In genomic region chr7:63888674-63889073, GRCm38 (mm10) we compare ENCODE assay signal across 26 mouse cellular contexts. TPM values are rescaled to one million over a fixed set of nuclear protein-coding genes. Genes with fewer than 3 reads are reported as not detected.
A peak's percentile ranks its signal among the peaks of the same experiment; 100 is the strongest.
DNase-seq lines count a peak whose midpoint lies in the region; TF ChIP-seq lines count a peak whose summit lies in the region.
"Had no signal": no experiment of that assay in that cellular context is flagged by ENCODE, and none has a peak within 500 bp of the region (broad histone marks: within the 10 kb centered on the region; RNA-seq: fewer than 3 reads in every experiment).

No protein-coding gene starts in this region.

- TF ChIP-seq CTCF in layer of hippocampus, adult 2 months (conservative IDR thresholded peaks at IDR 0.05) = no peak
- TF ChIP-seq CTCF in embryonic fibroblast, embryonic 13.5 days (IDR thresholded peaks at IDR 0.05; ENCODE audit: borderline replicate concordance, insufficient read depth, low read length) = no peak

- peaks cover 13% of the 10 kb centered on the region for H3K4me1 ChIP-seq in embryonic fibroblast, embryonic 13.5 days (ENCODE audit: control insufficient read depth, insufficient read depth, low read length)
- H3K4me1 ChIP-seq: intestine, embryonic 15.5 days had no signal

- peak; percentile 48 for DNase-seq in cerebellum, adult 11-12 months
- no peak for DNase-seq in cerebellum, postnatal 10 days
- DNase-seq in heart, adult 11 months = peak; percentile 89
- DNase-seq in heart, postnatal 4 days = no peak
- no peak for DNase-seq in layer of hippocampus, adult 2 months (ENCODE audit: low spot score in 2 of 2)
- DNase-seq in layer of hippocampus, adult 8-10 months (ENCODE audit: low spot score in 2 of 2) = no peak
- DNase-seq in B cell, adult 2 months = no peak
- DNase-seq: adrenal gland, postnatal 14 days; cerebellum, adult 8-10 months; embryo, embryonic 11 days; gastrocnemius, postnatal 25 days; kidney, adult 18-20 months had no signal

- peak overlapping the region; percentile 57; the same call in 1 of the 2 replicates for H3K27ac ChIP-seq in layer of hippocampus, adult 2 months
- peak overlapping the region; percentile 57; the same call in 1 of the 2 replicates for H3K27ac ChIP-seq in embryonic fibroblast, embryonic 13.5 days (ENCODE audit: insufficient read depth, low read length)
- H3K27ac ChIP-seq: embryonic facial prominence, embryonic 15.5 days; heart, embryonic 13.5 days; hindbrain, embryonic 10.5 days; hindbrain, embryonic 14.5 days; intestine, embryonic 15.5 days had no signal

- H3K4me3 ChIP-seq in layer of hippocampus, adult 2 months = no peak overlapping the region
- H3K4me3 ChIP-seq in embryonic fibroblast, embryonic 13.5 days (ENCODE audit: insufficient read depth, low read length) = no peak overlapping the region
- H3K4me3 ChIP-seq: embryonic facial prominence, embryonic 15.5 days; heart, embryonic 13.5 days; hindbrain, embryonic 10.5 days; intestine, embryonic 15.5 days had no signal

- no peak for TF ChIP-seq POLR2A in embryonic fibroblast, embryonic 13.5 days (IDR thresholded peaks at IDR 0.05; ENCODE audit: low read depth, low read length)

RNA-seq across cellular contexts. Expression of gene E030018B13Rik, which starts 28.0 kb away (rescaled TPM):
- total RNA-seq in heart, postnatal 4 days (2021) = not detected
- total RNA-seq in layer of hippocampus, adult 2 months (2021) = not detected
- not detected for total RNA-seq in layer of hippocampus, adult 8-10 months (2022)
- polyA plus RNA-seq in embryonic fibroblast, embryonic 13.5 days (2011; ENCODE audit: insufficient read length, low read depth, missing spikeins) = not detected in 2 replicates
- total RNA-seq: adrenal gland, postnatal 14 days; CH12.LX; common myeloid progenitor, adult 5-6 weeks; G1E; gastrocnemius, postnatal 25 days; granulocyte monocyte progenitor cell, adult 5-6 weeks; heart, postnatal 10 days had no signal
- polyA plus RNA-seq: embryonic facial prominence, embryonic 11.5 days; forebrain, embryonic 11.5 days; frontal cortex, adult 2 months; G1E; heart, embryonic 13.5 days; hindbrain, embryonic 10.5 days; hindbrain, embryonic 14.5 days; intestine, embryonic 15.5 days had no signal

RNA-seq across cellular contexts. Expression of gene Klf13, which starts 50.0 kb away (rescaled TPM):
- 10 to 100 TPM; 52.1 to 53.2 TPM for total RNA-seq in heart, postnatal 4 days (2021)
- total RNA-seq in layer of hippocampus, adult 2 months (2021) = 100 to 1,000 TPM; 200 to 216 TPM
- 100 to 1,000 TPM; 169 to 188 (median 176) TPM for total RNA-seq in layer of hippocampus, adult 8-10 months (2022)
- polyA plus RNA-seq in embryonic fibroblast, embryonic 13.5 days (2011; ENCODE audit: insufficient read length, low read depth, missing spikeins) = 34.6 and 40.2 TPM in 2 replicates

Comparison
In these comparisons a context has a peak if more than half of its experiments do, and no peak if none do; other contexts are left out.
1. DNase-seq: peak in cerebellum, adult 11-12 months (single experiment) and heart, adult 11 months (single experiment); none in cerebellum, postnatal 10 days (0 of 2), heart, postnatal 4 days (single experiment), layer of hippocampus, adult 2 months (0 of 2), layer of hippocampus, adult 8-10 months (0 of 2) and B cell, adult 2 months (0 of 2).